Mouse (Mus musculus): Measurements from ENCODE around the gene Apon. TPM values are rescaled to one million over a fixed set of nuclear protein-coding genes. Genes with fewer than 3 reads are reported as not detected.

Gene Apon
- total and polyA plus RNA-seq, 3 experiments: 0.27 TPM; not detected in 2

DNA sequence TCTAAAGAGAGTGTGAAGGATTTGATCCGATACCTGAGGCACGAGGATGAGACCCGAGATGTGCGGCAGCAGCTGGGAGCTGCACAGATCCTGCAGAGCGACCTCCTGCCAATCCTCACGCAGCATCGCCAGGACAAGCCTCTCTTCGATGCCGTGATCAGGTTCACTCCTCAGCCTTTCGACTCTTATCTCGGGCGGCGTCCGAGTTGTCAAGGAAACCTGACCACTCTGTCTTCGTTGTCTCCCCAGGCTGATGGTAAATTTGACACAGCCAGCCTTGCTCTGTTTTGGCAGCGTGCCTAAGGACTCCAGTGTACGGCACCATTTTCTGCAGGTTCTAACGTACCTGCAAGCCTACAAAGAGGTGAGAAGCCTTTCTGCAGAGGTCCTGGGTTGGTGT, 13.8 kb upstream of the Apon start:
- peaks cover 86% of the 10 kb centered on the region for H3K36me3 ChIP-seq (replicated peaks)
- no peaks in the 10 kb centered on the region for H3K9me3 ChIP-seq (replicated peaks)
- no peak for DNase-seq (ENCODE audit: low spot score)
- peaks cover 15% of the 10 kb centered on the region for H3K4me1 ChIP-seq (ENCODE audit: insufficient read depth, low read depth, low read length)
- no peak for TF ChIP-seq GATA2 (IDR thresholded peaks at IDR 0.05; ENCODE audit: borderline replicate concordance, low read depth, low read length)
- TF ChIP-seq POLR2AphosphoS5 (IDR thresholded peaks at IDR 0.05; ENCODE audit: insufficient replicate concordance, low read depth, low read length): no peak
- TF ChIP-seq TAL1 (conservative IDR thresholded peaks at IDR 0.05; ENCODE audit: low read depth, low read length): no peak
- TF ChIP-seq CTCF (IDR thresholded peaks at IDR 0.05; ENCODE audit: low read depth, low read length): no peak
- no peak for TF ChIP-seq GATA1 (IDR thresholded peaks at IDR 0.05; ENCODE audit: borderline replicate concordance, low read length)
- ATAC-seq (ENCODE audit: extremely low read depth, insufficient number of reproducible peaks, low FRiP score, poor library complexity, severe bottlenecking): no peak
- H3K27me3 ChIP-seq (ENCODE audit: insufficient read depth, low read length): no peaks in the 10 kb centered on the region
- H3K4me3 ChIP-seq (ENCODE audit: low read depth, low read length): no peak overlapping the region

GRCm38 (mm10) chr10:128243252-128243651, 10.6 kb upstream of the Apon start:
- no peak overlapping the region for H3K4me3 ChIP-seq (ENCODE audit: low read depth, low read length)
- no peaks in the 10 kb centered on the region for H3K27me3 ChIP-seq (ENCODE audit: insufficient read depth, low read length)
- peaks cover 97% of the 10 kb centered on the region for H3K36me3 ChIP-seq (replicated peaks)
- DNase-seq (ENCODE audit: low spot score) (no peak), ATAC-seq (ENCODE audit: extremely low read depth, insufficient number of reproducible peaks, low FRiP score, poor library complexity, severe bottlenecking) (no peak)
- no peak for TF ChIP-seq TAL1 (conservative IDR thresholded peaks at IDR 0.05; ENCODE audit: low read depth, low read length)
- no peak for TF ChIP-seq GATA2 (IDR thresholded peaks at IDR 0.05; ENCODE audit: borderline replicate concordance, low read depth, low read length)
- no peak for TF ChIP-seq GATA1 (IDR thresholded peaks at IDR 0.05; ENCODE audit: borderline replicate concordance, low read length)
- TF ChIP-seq POLR2AphosphoS5 (IDR thresholded peaks at IDR 0.05; ENCODE audit: insufficient replicate concordance, low read depth, low read length): no peak
- H3K9me3 ChIP-seq (replicated peaks): no peaks in the 10 kb centered on the region
- peaks cover 2% of the 10 kb centered on the region; the same call in 1 of the 2 replicates for H3K4me1 ChIP-seq (ENCODE audit: insufficient read depth, low read depth, low read length)

DNA sequence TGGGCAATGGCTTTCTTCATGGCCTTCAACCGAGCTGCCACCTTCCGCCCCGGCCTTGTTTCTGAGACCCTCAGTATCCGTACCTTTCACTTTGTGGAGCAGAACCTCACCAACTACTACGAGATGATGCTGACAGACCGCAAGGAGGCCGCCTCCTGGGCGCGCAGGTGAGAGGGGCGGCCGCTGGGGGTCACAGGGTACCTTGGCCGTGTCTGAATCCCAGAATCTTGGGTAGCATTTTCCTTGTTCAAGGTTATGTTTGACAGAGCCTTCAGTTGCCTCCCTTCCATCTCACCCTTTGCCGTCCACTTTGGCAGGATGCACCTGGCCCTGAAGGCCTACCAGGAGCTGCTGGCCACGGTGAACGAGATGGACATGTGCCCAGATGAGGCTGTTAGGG, 9.8 kb upstream of the Apon start:
- Histone ChIP-seq H3K36me3 (replicated peaks) (peaks cover 99% of the 10 kb centered on the region), H3K9me3 (replicated peaks) (no peaks in the 10 kb centered on the region), H3K27me3 (ENCODE audit: insufficient read depth, low read length) (no peaks in the 10 kb centered on the region), H3K4me3 (ENCODE audit: low read depth, low read length) (no peak overlapping the region), H3K4me1 (ENCODE audit: insufficient read depth, low read depth, low read length) (no peaks in the 10 kb centered on the region; the same call in 1 of the 2 replicates)
- TF ChIP-seq POLR2AphosphoS5 (IDR thresholded peaks at IDR 0.05; ENCODE audit: insufficient replicate concordance, low read depth, low read length): no peak
- TF ChIP-seq CTCF (IDR thresholded peaks at IDR 0.05; ENCODE audit: low read depth, low read length): no peak
- no peak for TF ChIP-seq GATA2 (IDR thresholded peaks at IDR 0.05; ENCODE audit: borderline replicate concordance, low read depth, low read length)
- TF ChIP-seq GATA1 (IDR thresholded peaks at IDR 0.05; ENCODE audit: borderline replicate concordance, low read length): no peak
- no peak for TF ChIP-seq TAL1 (conservative IDR thresholded peaks at IDR 0.05; ENCODE audit: low read depth, low read length)
- ATAC-seq (ENCODE audit: extremely low read depth, insufficient number of reproducible peaks, low FRiP score, poor library complexity, severe bottlenecking) (no peak), DNase-seq (ENCODE audit: low spot score) (no peak)

DNA sequence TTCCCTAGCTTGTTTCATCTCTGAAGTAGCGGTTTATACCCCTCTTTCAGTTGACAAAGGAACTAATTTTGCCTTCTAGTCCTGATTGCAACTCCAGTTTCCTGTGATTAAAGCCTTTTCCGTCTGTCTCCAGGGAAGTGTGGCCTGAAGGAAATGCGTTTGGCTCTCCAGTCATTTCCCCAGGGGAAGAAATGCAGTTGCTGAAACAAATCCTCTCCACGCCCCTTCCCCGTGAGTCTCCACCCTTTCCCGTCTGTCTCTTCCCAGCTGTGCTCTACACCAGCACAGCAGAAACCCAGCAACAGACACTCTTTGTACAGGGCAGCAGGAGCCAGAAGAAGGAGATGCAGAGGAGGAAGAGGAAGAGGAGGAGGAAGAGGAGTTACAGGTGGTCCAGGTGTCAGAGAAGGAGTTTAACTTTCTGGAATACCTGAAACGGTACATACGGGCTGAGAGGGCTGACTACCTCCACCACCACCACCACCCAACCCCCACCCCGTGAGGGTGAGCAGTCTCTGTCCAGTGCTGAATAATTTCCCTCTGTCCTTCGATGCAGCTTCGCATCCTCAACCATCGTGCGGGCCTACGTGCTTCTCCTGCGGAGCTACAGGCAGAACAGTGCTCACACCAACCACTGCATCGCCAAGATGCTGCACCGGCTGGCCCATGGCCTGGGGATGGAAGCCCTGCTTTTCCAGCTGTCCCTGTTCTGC, 6.7 kb upstream of the Apon start:
- TF ChIP-seq TAL1 (conservative IDR thresholded peaks at IDR 0.05; ENCODE audit: low read depth, low read length) (no peak), CTCF (IDR thresholded peaks at IDR 0.05; ENCODE audit: low read depth, low read length) (no peak), GATA1 (IDR thresholded peaks at IDR 0.05; ENCODE audit: borderline replicate concordance, low read length) (no peak), POLR2AphosphoS5 (IDR thresholded peaks at IDR 0.05; ENCODE audit: insufficient replicate concordance, low read depth, low read length) (no peak), GATA2 (IDR thresholded peaks at IDR 0.05; ENCODE audit: borderline replicate concordance, low read depth, low read length) (no peak)
- no peak overlapping the region for H3K4me3 ChIP-seq (ENCODE audit: low read depth, low read length)
- no peak for DNase-seq (ENCODE audit: low spot score)
- no peak for ATAC-seq (ENCODE audit: extremely low read depth, insufficient number of reproducible peaks, low FRiP score, poor library complexity, severe bottlenecking)
- H3K9me3 ChIP-seq (replicated peaks): no peaks in the 10 kb centered on the region
- no peaks in the 10 kb centered on the region for H3K27me3 ChIP-seq (ENCODE audit: insufficient read depth, low read length)
- H3K36me3 ChIP-seq (replicated peaks): peaks cover 100% of the 10 kb centered on the region
- H3K4me1 ChIP-seq (ENCODE audit: insufficient read depth, low read depth, low read length): no peaks in the 10 kb centered on the region

DNA sequence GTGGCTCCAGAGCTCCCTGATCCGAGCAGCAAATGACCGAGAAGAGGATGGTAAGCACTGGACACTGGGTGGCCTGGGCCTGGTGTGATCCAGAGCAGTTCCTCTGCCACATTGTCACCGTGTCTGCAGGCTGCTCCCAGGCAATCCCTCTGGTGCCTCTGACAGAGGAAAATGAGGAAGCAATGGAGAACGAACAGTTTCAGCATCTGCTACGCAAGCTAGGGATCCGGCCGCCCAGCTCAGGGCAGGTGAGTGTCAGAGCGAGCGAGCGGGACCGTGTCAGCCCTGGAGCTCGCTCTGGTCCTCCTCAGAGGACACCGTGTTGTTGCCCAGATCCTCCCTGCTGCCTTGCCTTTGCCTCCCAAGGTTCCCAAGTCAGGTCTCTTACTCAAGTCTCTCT, 3.3 kb upstream of the Apon start:
- TF ChIP-seq POLR2AphosphoS5 (IDR thresholded peaks at IDR 0.05; ENCODE audit: insufficient replicate concordance, low read depth, low read length) (no peak), TAL1 (conservative IDR thresholded peaks at IDR 0.05; ENCODE audit: low read depth, low read length) (no peak), GATA2 (IDR thresholded peaks at IDR 0.05; ENCODE audit: borderline replicate concordance, low read depth, low read length) (no peak), GATA1 (IDR thresholded peaks at IDR 0.05; ENCODE audit: borderline replicate concordance, low read length) (no peak), CTCF (IDR thresholded peaks at IDR 0.05; ENCODE audit: low read depth, low read length) (no peak)
- no peak for DNase-seq (ENCODE audit: low spot score)
- no peaks in the 10 kb centered on the region for H3K4me1 ChIP-seq (ENCODE audit: insufficient read depth, low read depth, low read length)
- peaks cover 84% of the 10 kb centered on the region for H3K36me3 ChIP-seq (replicated peaks)
- ATAC-seq (ENCODE audit: extremely low read depth, insufficient number of reproducible peaks, low FRiP score, poor library complexity, severe bottlenecking): no peak
- H3K27me3 ChIP-seq (ENCODE audit: insufficient read depth, low read length): no peaks in the 10 kb centered on the region
- H3K9me3 ChIP-seq (replicated peaks): no peaks in the 10 kb centered on the region
- H3K4me3 ChIP-seq (ENCODE audit: low read depth, low read length): no peak overlapping the region

- peaks cover 31% of the 10 kb centered on the region for H3K36me3 ChIP-seq (replicated peaks)
- H3K4me1 ChIP-seq (ENCODE audit: insufficient read depth, low read depth, low read length): peaks cover 6% of the 10 kb centered on the region
- no peaks in the 10 kb centered on the region for H3K9me3 ChIP-seq (replicated peaks)
- H3K4me3 ChIP-seq (ENCODE audit: low read depth, low read length): no peak overlapping the region
- no peak for DNase-seq (ENCODE audit: low spot score)
- no peak for ATAC-seq (ENCODE audit: extremely low read depth, insufficient number of reproducible peaks, low FRiP score, poor library complexity, severe bottlenecking)
- no peak for TF ChIP-seq GATA2 (IDR thresholded peaks at IDR 0.05; ENCODE audit: borderline replicate concordance, low read depth, low read length)
- no peak for TF ChIP-seq TAL1 (conservative IDR thresholded peaks at IDR 0.05; ENCODE audit: low read depth, low read length)
- no peak for TF ChIP-seq GATA1 (IDR thresholded peaks at IDR 0.05; ENCODE audit: borderline replicate concordance, low read length)
- TF ChIP-seq POLR2AphosphoS5 (IDR thresholded peaks at IDR 0.05; ENCODE audit: insufficient replicate concordance, low read depth, low read length): no peak
- no peak for TF ChIP-seq CTCF (IDR thresholded peaks at IDR 0.05; ENCODE audit: low read depth, low read length)
- no peaks in the 10 kb centered on the region; the same call in none of the 2 replicates for H3K27me3 ChIP-seq (ENCODE audit: insufficient read depth, low read length)
These were observed 2.0 kb downstream of the Apon start for GRCm38 (mm10) chr10:128255925-128256324.
